Mouse (Mus musculus): Measurements from ENCODE around the gene Hdac10.

DNA sequence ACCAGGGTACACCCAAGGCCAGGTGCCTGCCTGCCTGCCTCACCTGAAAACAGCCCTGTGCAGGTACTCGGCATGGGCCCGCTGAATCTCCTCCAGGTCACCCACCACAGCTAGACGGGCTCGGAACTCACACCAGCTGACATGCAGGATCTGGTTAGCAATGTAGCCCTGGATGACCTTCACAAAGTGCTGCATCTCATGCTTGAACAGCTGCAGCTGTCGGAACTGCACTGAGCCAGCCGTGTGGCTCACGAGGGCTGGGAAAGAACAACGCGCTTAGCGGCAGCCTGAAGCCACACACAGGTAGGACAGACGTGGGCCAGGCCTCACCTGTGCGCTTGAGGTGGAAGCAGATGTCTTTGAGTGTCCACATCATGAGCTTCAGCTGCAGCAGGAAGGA lies 27.7 kb downstream of the Hdac10 start:
- TF ChIP-seq CTCF (IDR thresholded peaks at IDR 0.05; ENCODE audit: low read depth) (no peak), EP300 (optimal IDR thresholded peaks at IDR 0.05) (no peak)

Measured in stomach, postnatal 0 days (tissue).